Mouse (Mus musculus) lung, adult 2 months (tissue): ENCODE measurements at regions not wholly inside any gene's neighbourhood (a gene's known extent, or its start where the extent isn't known, plus 50 kb on each side); places are given as distances from the start of the nearest gene placed in this dataset.

Source experiments
- DNase-seq: peaks from one replicate; pipeline ENCODE4 v3.0.0; 2022
- H3K4me1 ChIP-seq: fragments of 200-500 bp; 2 replicates; pipeline ENCODE4 v1.6.1; 2011; ENCODE audit warnings: low read length; ENCODE audit not compliant: control insufficient read depth, insufficient read depth
- H3K4me3 ChIP-seq: fragments of 200-500 bp; replicated peaks from 2 replicates; pipeline ENCODE3; 2011; ENCODE audit warnings: low read depth, mild to moderate bottlenecking, control low read depth, low read length; ENCODE audit errors: extremely low read depth
- CTCF ChIP-seq: fragments of 200-500 bp; IDR thresholded peaks from 2 replicates; pipeline ENCODE4 v1.5.1; 2011; ENCODE audit warnings: mild to moderate bottlenecking, low read length, control low read depth; ENCODE audit not compliant: insufficient read depth
- POLR2A ChIP-seq: fragments of 200-500 bp; IDR thresholded peaks from 2 replicates; pipeline ENCODE4 v1.6.1; 2011; ENCODE audit warnings: low read depth, mild to moderate bottlenecking, control low read depth, low read length, borderline replicate concordance; ENCODE audit errors: extremely low read depth
- WGBS: fragments of 180-500 bp; shearing (Covaris S2); methylation state at CpG from one replicate; pipeline ENCODE4 v1.1.7; 2018; 5-methylcytosine and 5-hydroxymethylcytosine counted together

GRCm38 (mm10) chr12:13076699-13077287 is 135.1 kb upstream of the Mycn start:
- no peak overlapping the region for H3K4me3 ChIP-seq
- 45% methylated on average over 3 of the region's 3 CpGs for WGBS
- TF ChIP-seq CTCF, result no peak
- TF ChIP-seq POLR2A, result no peak
- no peak for DNase-seq
- H3K4me1 ChIP-seq, result no peaks in the 10 kb centered on the region

DNA sequence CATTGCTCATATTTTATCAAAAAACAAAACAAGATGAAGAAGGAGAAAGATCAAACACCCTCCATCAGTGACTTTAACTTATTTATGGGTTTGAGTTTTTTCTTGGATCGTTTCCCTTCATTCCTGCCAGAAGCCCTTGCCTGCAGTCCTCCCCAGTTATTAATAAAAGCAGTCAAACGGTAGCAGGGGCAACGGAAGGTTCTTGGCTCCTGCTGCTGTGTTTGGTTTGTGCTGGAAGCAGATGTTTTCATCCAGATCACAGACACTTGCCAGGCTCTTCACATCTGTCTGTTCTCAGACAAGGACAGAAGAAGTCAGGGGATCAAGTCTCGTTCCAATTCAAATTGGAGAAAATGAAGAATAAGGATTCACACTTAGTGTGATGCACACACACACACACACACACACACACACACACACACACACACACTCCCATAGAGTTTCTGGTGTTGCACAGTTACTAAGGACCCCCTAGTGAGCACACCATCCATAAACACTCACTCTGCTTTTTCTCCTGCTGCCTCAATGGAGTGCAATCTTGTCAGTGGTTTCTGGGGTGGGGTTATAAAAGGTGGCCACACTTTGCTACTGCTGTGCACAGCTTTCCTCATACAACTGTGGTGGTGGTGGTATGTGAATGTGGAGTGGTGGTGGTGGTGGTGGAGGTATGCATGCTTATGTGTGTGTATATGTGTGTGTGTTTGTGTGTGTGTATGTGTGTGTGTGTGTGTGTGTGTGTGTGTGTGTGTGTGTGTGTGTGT is 131.6 kb upstream of the Mycn start:
- DNase-seq, result no peak
- TF ChIP-seq CTCF (no peak), POLR2A (no peak)
- Histone ChIP-seq H3K4me3 (no peak overlapping the region), H3K4me1 (no peaks in the 10 kb centered on the region)
- 35% methylated on average over 4 of the region's 4 CpGs for WGBS

- no peak for TF ChIP-seq CTCF
- no peak for TF ChIP-seq POLR2A
- H3K4me3 ChIP-seq, result no peak overlapping the region
- no peak for DNase-seq
- WGBS, result 72% methylated on average over 5 of the region's 5 CpGs
- no peaks in the 10 kb centered on the region for H3K4me1 ChIP-seq
Measured at GRCm38 (mm10) chr12:13067295-13067694, 125.6 kb upstream of the Mycn start.

GRCm38 (mm10) chr12:13066604-13067181 is 125.0 kb upstream of the Mycn start:
- no peak for DNase-seq
- H3K4me1 ChIP-seq, result no peaks in the 10 kb centered on the region
- 62% methylated on average over 6 of the region's 6 CpGs for WGBS
- no peak overlapping the region for H3K4me3 ChIP-seq
- TF ChIP-seq POLR2A (no peak), CTCF (no peak)

- 61% methylated on average over 3 of the region's 3 CpGs for WGBS
- TF ChIP-seq POLR2A, result no peak
- no peak for TF ChIP-seq CTCF
- DNase-seq, result no peak
- H3K4me3 ChIP-seq, result no peak overlapping the region
- H3K4me1 ChIP-seq, result no peaks in the 10 kb centered on the region
Measured at GRCm38 (mm10) chr12:13059473-13059872, 117.8 kb upstream of the Mycn start.

DNA sequence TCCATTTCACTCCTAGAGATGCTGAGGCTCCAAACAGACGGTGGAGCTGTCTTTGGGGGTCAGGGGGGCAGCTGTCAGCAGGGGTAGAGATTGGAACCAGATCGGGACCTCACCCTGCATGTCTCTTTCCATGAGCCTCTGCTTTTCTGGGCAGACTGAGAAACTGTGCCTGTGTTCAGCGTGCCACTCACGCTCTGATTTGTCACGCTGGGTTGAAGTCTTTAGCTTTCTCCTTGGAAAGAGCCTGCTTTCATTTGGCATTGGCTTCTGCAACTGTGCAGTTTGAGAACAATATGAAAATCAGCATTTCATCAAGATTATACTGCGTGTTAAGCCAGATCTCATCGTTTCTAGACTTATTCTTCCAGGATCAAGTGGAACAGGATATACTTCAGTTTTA is 114.5 kb upstream of the Mycn start:
- DNase-seq, result no peak
- 69% methylated on average over 7 of the region's 7 CpGs for WGBS
- TF ChIP-seq CTCF (no peak), POLR2A (no peak)
- Histone ChIP-seq H3K4me3 (no peak overlapping the region), H3K4me1 (no peaks in the 10 kb centered on the region)

DNA sequence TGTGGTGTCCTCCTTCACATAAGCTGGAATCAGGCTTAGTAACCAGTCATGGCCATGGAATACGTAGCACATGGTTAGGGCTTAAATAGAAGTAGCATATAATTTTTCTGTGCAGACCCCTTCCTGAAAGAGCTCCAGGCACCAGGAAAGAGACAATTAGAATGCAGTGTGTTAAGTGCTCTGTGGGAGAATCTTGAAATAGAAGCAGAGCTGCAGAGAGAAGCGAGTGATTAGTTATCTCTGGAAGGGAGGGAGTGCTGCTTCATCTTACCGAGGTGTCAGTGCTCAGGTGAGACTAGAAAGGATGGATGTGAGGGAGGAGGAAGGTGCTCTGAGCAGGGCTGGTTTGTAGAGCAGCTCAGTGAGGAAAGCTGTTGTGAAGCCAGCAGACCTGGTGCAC is 112.9 kb upstream of the Mycn start:
- DNase-seq, result no peak
- Histone ChIP-seq H3K4me1 (no peaks in the 10 kb centered on the region), H3K4me3 (no peak overlapping the region)
- TF ChIP-seq CTCF, result no peak
- TF ChIP-seq POLR2A, result no peak
- WGBS, result 76% methylated on average over 3 of the region's 3 CpGs

DNA sequence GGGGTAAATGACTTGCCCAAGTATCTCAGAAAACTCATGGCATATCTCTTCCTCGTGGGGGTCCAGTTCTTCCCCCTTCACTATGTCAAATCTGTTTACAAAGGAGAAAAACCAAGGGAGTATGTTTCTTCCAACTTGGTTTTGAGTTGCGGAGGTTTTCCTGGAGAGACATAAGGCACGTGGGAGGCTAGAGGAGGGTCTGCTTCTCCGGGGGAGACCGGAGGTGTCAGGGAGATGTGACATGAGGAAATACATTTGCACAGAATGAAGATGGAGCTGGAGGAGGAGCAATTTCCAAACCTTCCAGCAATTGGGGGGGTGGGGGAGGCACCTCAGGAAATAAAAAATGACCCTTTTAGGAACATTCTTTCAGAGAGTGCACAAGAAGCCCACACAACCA is 112.0 kb upstream of the Mycn start:
- H3K4me1 ChIP-seq, result no peaks in the 10 kb centered on the region
- WGBS, result 46% methylated on average over 5 of the region's 5 CpGs
- no peak overlapping the region for H3K4me3 ChIP-seq
- no peak for TF ChIP-seq POLR2A
- TF ChIP-seq CTCF, result no peak
- DNase-seq, result no peak

DNA sequence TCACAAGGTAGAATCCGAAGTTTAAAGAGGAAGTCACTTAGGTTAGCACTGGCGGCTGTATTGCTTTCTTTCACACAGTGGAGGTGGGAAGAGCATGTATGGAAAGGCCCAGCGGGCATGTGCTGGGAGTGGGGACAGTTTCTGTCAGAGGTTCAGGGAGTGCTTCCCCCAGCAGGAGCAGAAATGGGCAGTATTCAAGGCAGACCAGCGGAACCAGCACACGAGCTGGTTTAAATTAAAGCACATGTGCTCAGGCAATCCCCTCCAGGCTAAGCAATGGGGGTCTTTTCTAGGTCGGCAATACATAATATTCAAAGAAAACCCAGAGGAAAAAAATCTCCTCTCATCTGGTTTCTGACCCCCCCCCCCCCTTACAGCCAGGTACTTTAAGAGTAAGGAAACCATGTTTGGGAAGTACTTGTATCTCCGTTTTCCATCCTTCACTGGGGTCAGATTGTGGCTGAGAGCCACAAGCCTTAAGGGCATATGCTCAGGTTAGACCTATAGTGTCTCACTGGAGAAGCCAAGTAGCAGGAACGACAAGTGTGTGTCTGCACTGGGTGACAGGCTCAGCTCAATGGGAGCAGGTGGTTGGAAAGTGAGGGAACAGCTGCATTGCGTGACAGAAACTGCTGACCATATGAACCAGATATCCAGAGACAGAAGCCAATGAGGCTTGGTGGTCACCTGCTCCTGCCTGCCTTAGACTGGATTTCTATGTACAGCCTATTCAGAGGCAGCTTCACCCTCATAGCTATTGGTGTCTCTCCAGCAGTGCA is 111.3 kb upstream of the Mycn start:
- TF ChIP-seq CTCF, result no peak
- no peak for DNase-seq
- Histone ChIP-seq H3K4me3 (no peak overlapping the region), H3K4me1 (no peaks in the 10 kb centered on the region)
- 71% methylated on average over 9 of the region's 9 CpGs for WGBS

- DNase-seq, result no peak
- H3K4me3 ChIP-seq, result no peak overlapping the region
- no peak for TF ChIP-seq CTCF
- TF ChIP-seq POLR2A, result no peak
- WGBS, result 64% methylated on average over 6 of the region's 6 CpGs
- H3K4me1 ChIP-seq, result no peaks in the 10 kb centered on the region
Measured at GRCm38 (mm10) chr12:13052164-13052563, 110.5 kb upstream of the Mycn start.
